Mouse (Mus musculus) spleen, postnatal 10 days (tissue): ENCODE measurements around the gene Cyp11a1.
A peak's percentile ranks its signal among the peaks of the same experiment; 100 is the strongest.

Experiments
- DNase-seq, 2 experiments: peaks; one replicate each; pipeline ENCODE4 v3.0.0; 2021 to 2022; ENCODE audit warnings: low spot score in 2 of 2

Cyp11a1 gene

GRCm38 (mm10) chr9:58043496-58044017 is 37.3 kb downstream of the Cyp11a1 start:
- no peak for DNase-seq

DNA sequence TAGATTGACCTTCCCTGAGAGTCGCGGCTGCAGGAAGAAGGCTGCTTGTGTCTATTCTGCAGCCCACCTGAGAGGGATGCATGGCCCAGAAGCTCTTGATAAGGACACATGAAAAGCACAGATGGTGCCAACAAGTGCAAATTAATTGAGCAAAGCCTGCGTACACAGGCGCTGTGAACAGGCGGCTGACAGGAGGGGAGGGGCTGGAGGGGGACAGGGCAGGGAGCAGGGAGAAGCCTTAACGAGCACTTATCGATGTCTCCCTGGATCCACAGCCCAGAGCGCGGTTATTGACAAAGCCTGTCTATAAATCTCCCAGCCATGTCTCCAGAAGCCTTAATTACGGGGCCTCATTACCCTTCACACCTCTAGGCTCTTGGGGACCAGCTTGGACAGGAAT is 38.6 kb downstream of the Cyp11a1 start:
- no peak for DNase-seq

DNA sequence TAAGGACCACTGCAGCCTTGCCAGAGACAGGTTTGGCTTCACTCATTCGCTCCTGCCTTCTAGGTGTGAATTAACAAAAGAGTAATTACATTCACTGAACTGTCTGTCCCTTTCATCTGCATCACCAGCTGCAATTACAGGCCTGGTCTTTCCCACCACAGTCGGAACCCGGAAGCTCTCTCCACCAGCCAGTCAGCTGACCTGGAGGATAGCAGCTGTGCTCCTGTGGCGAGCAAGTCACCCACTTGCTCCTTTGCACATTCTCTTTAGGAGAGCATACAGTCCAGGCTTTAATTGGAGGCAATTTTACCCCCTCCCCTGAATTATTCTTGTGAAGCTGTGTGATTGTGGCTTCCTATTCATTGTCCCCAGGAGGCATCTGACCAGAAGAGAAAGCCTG is 39.4 kb downstream of the Cyp11a1 start:
- DNase-seq = no peak

- DNase-seq = no peak
Observed at GRCm38 (mm10) chr9:58047061-58047460, 40.9 kb downstream of the Cyp11a1 start.

DNA sequence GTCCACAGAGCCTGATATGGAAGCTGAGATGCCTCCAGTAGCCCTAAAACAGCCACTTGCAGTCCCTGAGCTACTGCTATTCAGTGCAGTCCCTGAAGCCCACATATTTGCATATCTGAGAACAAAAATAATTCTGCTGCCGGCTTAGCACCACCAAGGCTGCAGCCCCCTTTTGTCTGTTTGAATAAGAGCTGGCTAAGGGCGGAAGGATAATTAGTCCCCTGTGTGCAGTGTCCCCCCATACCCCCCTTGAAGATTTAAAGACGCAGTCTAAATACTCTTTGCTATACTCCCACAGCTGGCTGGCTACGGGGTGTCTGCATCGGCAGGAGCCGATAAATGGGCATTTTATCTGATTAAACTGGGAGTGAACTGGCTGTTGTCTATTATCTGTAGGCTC is 42.4 kb downstream of the Cyp11a1 start:
- DNase-seq = no peak

GRCm38 (mm10) chr9:58049186-58049585 is 43.0 kb downstream of the Cyp11a1 start:
- no peak for DNase-seq

DNA sequence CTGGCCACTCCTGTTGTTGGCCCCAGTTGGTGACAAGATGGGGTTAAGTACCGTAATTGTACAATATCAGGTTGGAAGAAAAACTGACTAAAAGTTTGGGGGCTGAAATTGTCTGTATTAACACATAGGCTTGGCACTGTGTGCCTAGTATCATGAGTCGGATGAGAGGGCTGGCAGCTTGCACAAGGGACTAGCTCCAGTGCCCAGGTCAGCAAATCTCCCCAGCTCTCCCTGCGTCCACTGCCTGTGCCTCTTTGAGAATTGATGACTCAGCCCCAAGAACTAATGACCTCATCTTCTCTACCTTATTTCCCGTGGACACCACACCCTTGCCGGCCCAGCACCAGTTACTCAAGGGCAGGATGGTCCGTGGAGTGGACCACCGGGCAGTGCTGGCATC is 43.6 kb downstream of the Cyp11a1 start:
- no peak for DNase-seq

DNA sequence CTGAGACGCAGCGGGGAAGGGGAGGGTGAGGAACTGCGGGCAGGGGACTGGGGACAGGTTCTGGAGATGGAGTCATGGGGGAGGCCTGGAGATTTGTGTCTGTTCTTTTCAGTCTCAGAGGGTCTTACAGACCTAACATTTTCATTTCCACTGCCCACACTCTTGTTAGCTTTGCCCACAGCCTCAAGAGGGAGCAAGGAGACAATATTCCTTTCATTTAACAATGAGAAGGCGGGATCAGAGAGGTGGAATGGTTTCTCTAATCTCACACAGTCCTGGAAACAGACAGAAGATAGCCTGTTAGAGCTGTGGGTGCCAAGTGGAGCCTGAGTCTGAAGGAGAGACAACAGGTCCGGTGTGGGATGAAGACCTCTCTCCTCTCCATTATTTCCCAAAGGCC is 45.7 kb downstream of the Cyp11a1 start:
- no peak for DNase-seq

GRCm38 (mm10) chr9:58053102-58053501 is 46.9 kb downstream of the Cyp11a1 start:
- peak; percentile 19 to 59 for DNase-seq

GRCm38 (mm10) chr9:58053544-58053943 is 47.3 kb downstream of the Cyp11a1 start:
- DNase-seq = no peak

- no peak for DNase-seq
Observed at GRCm38 (mm10) chr9:58054032-58054431, 47.8 kb downstream of the Cyp11a1 start.

- DNase-seq = no peak
Observed at GRCm38 (mm10) chr9:58055666-58056065, 49.5 kb downstream of the Cyp11a1 start.

DNA sequence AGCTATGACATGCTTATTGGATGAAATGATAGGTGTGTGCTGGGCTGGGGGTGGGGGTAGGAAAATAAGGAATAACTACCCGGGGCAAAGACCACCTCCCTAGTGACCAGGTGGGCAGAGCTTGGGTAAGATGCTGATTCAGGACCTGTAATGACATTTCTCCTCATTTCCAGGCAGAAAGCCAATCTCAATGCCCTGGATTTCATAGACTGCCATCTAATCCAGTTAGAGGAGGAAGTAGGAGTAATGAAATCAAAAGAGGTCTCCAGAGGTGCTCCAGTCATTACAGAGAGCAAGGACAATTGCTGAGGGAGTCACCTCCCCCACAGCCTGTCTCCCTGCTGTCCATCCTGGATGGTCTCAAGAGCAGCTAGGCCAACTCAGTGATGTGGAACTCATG is 53.7 kb downstream of the Cyp11a1 start:
- DNase-seq = no peak

- peak in 1 of 2 experiments; percentile 69 for DNase-seq
Observed at GRCm38 (mm10) chr9:58060677-58061667, 54.8 kb downstream of the Cyp11a1 start.

GRCm38 (mm10) chr9:58063531-58063930 is 57.3 kb downstream of the Cyp11a1 start, which contains the start of gene Stra6:
Gene Stra6, plus strand, starts transcription at chr9:58063788.
- no peak for DNase-seq

- no peak for DNase-seq
Observed at GRCm38 (mm10) chr9:58065532-58065931, 59.3 kb downstream of the Cyp11a1 start.

DNA sequence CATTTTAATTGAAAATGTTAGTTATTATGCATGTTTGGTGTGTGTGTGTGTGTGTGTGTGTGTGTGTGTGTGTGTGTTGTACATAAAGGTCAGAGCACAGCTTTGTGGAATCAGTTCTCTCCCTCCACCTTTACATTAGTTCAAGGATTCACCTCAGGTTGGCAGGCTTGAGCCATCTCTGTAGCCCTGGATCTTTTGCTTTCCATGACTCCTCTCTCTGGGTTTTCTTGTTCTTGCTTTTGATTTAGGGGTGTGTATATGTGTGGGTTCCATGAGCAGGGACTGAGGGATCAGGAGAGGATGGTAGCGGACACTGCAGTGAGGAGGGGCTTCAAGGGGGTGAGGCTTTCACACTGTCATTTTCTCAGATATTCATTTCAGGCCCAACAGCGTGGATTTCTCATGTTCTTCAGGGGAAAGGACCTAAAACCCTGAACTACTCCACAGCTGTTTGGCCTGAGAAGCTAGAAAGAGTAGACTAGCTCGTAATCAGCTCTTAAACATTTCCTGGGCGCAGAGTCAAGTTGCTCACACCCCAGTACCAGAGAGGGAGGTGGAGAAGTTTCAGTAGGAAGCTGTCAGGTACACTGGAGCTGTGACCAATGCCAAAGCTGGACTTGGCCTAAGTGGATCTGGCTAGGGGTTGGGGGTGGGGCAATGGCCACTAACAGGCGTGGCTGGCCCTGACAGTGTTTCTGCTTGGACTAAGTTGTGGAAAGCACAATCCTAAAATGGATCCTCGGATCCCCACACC is 59.9 kb downstream of the Cyp11a1 start:
- no peak for DNase-seq

DNA sequence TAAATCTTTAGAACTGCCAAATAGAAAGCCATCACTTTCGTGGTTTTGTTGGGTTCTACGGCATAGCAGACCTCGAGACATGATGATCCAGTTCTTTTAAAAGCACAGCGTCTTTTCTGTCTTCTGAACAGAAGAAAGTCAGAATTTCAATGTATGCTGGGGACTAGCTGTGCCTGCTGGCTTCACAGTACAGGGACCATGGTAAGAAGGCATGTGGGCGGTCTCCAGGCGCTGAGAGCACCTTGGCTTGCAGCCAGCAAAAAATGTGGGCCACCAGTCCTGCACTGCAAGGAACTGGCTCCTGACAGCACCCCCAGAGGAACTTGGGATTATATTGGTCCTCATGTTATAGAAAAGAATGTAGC is 60.5 kb downstream of the Cyp11a1 start:
- DNase-seq = no peak

GRCm38 (mm10) chr9:58067546-58067945 is 61.3 kb downstream of the Cyp11a1 start:
- DNase-seq = no peak

GRCm38 (mm10) chr9:58074561-58074960 is 68.3 kb downstream of the Cyp11a1 start:
- no peak for DNase-seq
